Mouse (Mus musculus) erythroblast, embryonic 14.5 days (primary cell): ENCODE results near the gene Itsn1.

Experiments
- GATA1 ChIP-seq: IDR thresholded peaks from 2 replicates; pipeline ENCODE4 v1.6.1; 2012; ENCODE audit warnings: low read length, inconsistent platforms, mixed read lengths
- TAL1 ChIP-seq: IDR thresholded peaks from 3 replicates; pipeline ENCODE4 v1.6.1; 2012; ENCODE audit warnings: low read length, inconsistent platforms, mixed read lengths

DNA sequence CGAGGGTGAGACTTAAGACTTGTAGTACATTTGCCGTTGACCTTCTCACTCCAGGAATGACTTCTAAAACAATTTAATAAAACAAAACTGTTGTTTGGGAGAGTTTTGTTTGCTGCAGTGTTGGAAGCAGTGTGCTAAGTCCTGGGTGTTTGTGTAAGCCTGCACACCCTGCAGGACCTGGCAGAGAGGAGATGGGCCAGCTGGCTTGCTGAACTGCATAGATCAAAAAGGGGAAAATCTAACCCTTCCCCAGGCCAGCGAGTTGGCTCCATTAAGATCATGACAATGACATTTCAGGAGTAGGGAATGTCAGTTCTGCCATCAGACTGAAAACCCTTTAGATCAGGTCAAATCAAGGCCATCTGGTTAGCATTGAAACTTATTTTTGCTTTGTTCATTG lies 130.1 kb downstream of the Itsn1 start:
- no peak for TF ChIP-seq GATA1
- no peak for TF ChIP-seq TAL1
